Mouse (Mus musculus): ENCODE measurements around the gene AB124611. TPM values are rescaled to one million over a fixed set of nuclear protein-coding genes. Genes with fewer than 3 reads are reported as not detected.
"Not testable (repeated sequence)": the region's sequence is repeated elsewhere in the genome, so short reads cannot be mapped to it uniquely, and the experiment has no call there.

Gene AB124611
- polyA plus RNA-seq, 2 experiments: 2.1 to 5.7 TPM

DNA sequence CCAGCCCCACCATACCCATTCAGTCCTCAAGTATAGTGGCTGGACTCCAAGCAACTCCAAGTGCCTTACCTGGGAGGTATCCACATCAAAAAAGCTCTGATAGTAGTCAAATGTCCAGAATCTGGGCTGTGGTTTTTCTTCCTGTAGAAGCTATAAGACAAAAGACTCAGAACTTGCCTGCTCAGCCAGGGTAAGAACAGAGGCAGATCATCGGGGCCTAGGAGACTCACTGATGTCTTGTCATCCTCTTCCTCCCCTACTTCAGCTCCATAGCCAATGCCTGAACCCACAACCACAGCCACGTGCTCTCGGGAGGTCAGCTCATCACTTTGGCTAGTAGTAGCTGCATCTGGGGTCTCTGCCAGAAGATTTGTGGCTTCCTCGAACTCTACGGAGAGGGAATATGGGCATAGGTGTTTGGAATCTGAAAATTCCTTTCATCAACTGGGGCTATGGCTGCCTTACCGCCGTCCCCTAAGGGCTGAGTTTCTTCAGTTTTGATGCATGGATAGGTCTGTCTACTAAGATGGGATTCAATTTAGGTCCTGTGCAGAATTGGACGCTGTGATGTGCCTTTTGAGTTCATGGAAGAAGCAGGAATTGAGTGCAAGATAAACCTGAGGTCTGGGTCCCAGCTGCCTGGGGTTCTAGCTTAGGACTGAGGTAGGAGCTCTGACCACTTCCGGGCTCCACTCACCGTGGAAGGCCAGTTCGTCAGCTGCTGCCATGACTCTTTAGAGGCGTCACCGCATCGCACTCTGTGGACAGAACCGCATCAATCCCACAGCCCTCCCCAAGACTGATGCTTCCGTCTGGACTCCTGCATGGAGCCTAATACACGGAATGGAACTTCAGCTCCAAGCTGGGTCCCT is 66.1 kb downstream of the AB124611 start:
- 16% methylated on average over 17 of the region's 17 CpGs for WGBS (ENCODE audit: insufficient replicate concordance)
- DNase-seq (ENCODE audit: low read depth in 3 of 3, low spot score in 3 of 3): peak in 1 of 3 experiments; percentile 16

DNA sequence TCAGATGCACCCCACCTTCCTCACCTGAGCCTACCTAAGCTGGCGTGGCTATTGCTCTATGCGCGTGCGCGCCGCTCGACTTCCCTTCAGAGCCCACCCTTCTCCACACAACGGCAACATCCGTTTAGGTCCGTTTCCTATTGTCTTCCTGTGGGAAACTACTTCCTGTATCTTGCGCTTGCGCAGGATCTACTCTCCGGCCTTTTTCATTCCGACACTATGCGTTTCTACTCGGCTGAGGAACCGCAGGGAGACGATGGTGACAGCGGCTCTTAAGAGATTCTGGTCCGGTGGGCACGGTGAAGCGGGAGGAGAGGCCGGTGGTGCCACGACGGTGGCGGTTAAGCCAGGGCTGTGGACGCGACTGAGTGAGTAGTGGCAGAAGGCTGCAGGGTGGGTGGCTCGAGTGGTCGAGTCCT is 66.7 kb downstream of the AB124611 start, which contains the start of the genes Timm29 and Yipf2:
Gene Timm29 (plus strand): TSS at position 20 of the 419 bp plus-strand sequence.
Gene Yipf2 (minus strand): TSS at position 126 of the 419 bp plus-strand sequence.
- H3K4me1 ChIP-seq (replicated peaks; ENCODE audit: control insufficient read depth in 2 of 2, insufficient read depth in 2 of 2, low read length in 1 of 2): peaks cover 0 to 14% of the 10 kb centered on the region in 2 experiments; a peak in 3 of 4 replicates
- no peaks in the 10 kb centered on the region for H3K9me3 ChIP-seq (ENCODE audit: control insufficient read depth, low read length)
- no peaks in the 10 kb centered on the region for H3K27me3 ChIP-seq (ENCODE audit: control insufficient read depth, insufficient read depth, low read length)
- peak within 1 kb of the TSS; percentile 63 to 89 for H3K4me3 ChIP-seq (ENCODE audit: insufficient read depth in 1 of 2, low read depth in 2 of 2, low read length in 2 of 2)
- peaks cover 7% of the 10 kb centered on the region for H3K36me3 ChIP-seq (replicated peaks; ENCODE audit: control insufficient read depth, insufficient read depth, low read depth)
- DNase-seq (ENCODE audit: low read depth in 3 of 3, low spot score in 3 of 3) (peak; percentile 92 to 94 (median 93)), ATAC-seq (ENCODE audit: insufficient read depth) (peak; percentile 88)
- peak within 1 kb of the TSS; percentile 66 for H3K9ac ChIP-seq (replicated peaks)
- TF ChIP-seq CTCF (IDR thresholded peaks at IDR 0.05; ENCODE audit: low read depth) (no peak), EP300 (IDR thresholded peaks at IDR 0.05; ENCODE audit: low read depth) (no peak)
- peak within 1 kb of the TSS; percentile 80 for H3K4me2 ChIP-seq (ENCODE audit: low read depth)
- peak within 1 kb of the TSS; percentile 68 for H3K27ac ChIP-seq
- WGBS (ENCODE audit: insufficient replicate concordance): under 1% methylated on average over 30 of the region's 30 CpGs

More for the DNA sequence above, 66.1 kb downstream of the AB124611 start:
- peak; percentile 40 for ATAC-seq (ENCODE audit: insufficient read depth)
- H3K9ac ChIP-seq (replicated peaks): peak overlapping the region; percentile 66
- H3K4me3 ChIP-seq (ENCODE audit: insufficient read depth in 1 of 2, low read depth in 2 of 2, low read length in 2 of 2): peak overlapping the region; percentile 63 to 89
- peaks cover 13% of the 10 kb centered on the region for H3K36me3 ChIP-seq (replicated peaks; ENCODE audit: control insufficient read depth, insufficient read depth, low read depth)
- H3K27ac ChIP-seq: peak overlapping the region; percentile 68
- H3K4me2 ChIP-seq (ENCODE audit: low read depth): peak overlapping the region; percentile 80
- TF ChIP-seq EP300 (IDR thresholded peaks at IDR 0.05; ENCODE audit: low read depth): no peak
- TF ChIP-seq CTCF (IDR thresholded peaks at IDR 0.05; ENCODE audit: low read depth): no peak
- H3K4me1 ChIP-seq (replicated peaks; ENCODE audit: control insufficient read depth in 2 of 2, insufficient read depth in 2 of 2, low read length in 1 of 2): peaks cover 0 to 14% of the 10 kb centered on the region in 2 experiments; a peak in 3 of 4 replicates
- H3K27me3 ChIP-seq (ENCODE audit: control insufficient read depth, insufficient read depth, low read length): no peaks in the 10 kb centered on the region
- no peaks in the 10 kb centered on the region for H3K9me3 ChIP-seq (ENCODE audit: control insufficient read depth, low read length)

DNA sequence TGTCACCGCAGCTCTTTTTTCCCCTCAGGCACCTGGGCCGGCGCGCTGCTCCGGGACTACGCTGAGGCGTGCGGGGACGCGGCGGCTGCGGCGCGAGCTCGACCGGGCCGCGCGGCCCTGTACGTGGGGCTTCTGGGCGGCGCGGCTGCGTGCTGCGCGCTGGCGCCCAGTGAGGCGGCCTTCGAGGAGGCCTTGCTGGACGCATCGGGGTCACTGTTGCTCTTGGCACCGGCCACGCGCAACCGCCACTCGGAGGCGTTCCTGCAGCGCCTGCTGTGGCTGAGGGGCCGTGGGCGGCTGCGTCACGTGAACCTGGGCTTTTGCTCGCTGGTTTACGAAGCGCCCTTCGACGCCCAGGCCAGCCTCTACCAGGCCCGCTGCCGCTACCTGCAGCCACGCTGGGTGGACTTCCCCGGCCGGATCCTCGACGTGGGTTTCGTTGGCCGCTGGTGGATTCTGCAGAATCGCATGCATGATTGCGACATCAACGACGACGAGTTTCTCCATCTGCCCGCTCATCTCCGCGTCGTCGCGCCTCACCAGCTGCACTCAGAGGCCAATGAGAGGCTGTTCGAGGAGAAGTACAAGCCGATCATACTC is 67.2 kb downstream of the AB124611 start:
- Histone ChIP-seq H3K9ac (replicated peaks) (peak overlapping the region; percentile 66), H3K36me3 (replicated peaks; ENCODE audit: control insufficient read depth, insufficient read depth, low read depth) (peaks cover 7% of the 10 kb centered on the region), H3K4me3 (ENCODE audit: insufficient read depth in 1 of 2, low read depth in 2 of 2, low read length in 2 of 2) (peak overlapping the region; percentile 63 to 89), H3K4me1 (replicated peaks; ENCODE audit: control insufficient read depth in 2 of 2, insufficient read depth in 2 of 2, low read length in 1 of 2) (peaks cover 0 to 14% of the 10 kb centered on the region in 2 experiments; a peak in 3 of 4 replicates), H3K4me2 (ENCODE audit: low read depth) (peak overlapping the region; percentile 80), H3K9me3 (ENCODE audit: control insufficient read depth, low read length) (no peaks in the 10 kb centered on the region), H3K27me3 (ENCODE audit: control insufficient read depth, insufficient read depth, low read length) (no peaks in the 10 kb centered on the region), H3K27ac (peak overlapping the region; percentile 68)
- under 1% methylated on average over 69 of the region's 69 CpGs for WGBS (ENCODE audit: insufficient replicate concordance)
- peak in 1 of 3 experiments; percentile 23 for DNase-seq (ENCODE audit: low read depth in 3 of 3, low spot score in 3 of 3)
- 0 out of 2 replicates have a peak, but pooled peaks have one; percentile 7 for TF ChIP-seq CTCF (IDR thresholded peaks at IDR 0.05; ENCODE audit: low read depth)
- TF ChIP-seq EP300 (IDR thresholded peaks at IDR 0.05; ENCODE audit: low read depth): no peak
- peak; percentile 75 for ATAC-seq (ENCODE audit: insufficient read depth)

DNA sequence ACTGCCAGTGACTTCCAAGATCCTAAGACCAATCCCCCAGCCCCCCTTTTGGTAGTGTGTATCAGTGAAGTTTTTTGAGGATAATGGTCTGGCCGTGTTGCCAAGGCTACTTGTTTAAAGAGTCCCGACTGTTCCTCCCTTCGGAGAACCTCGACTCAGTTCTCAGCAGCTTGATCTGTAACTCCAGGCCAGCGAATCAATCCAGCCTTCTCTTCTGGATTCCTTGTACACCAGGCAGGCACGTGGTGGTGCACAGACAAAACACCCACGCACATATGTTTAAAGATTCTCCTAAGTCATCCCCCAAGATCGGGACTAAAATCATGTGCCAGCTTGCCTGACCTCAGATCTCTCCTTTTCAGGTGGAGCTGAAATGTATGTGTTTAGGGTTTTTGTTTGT is 68.4 kb downstream of the AB124611 start:
- Histone ChIP-seq H3K9ac (replicated peaks) (peak overlapping the region; percentile 3; the same call in 1 of the 2 replicates), H3K4me3 (ENCODE audit: insufficient read depth in 1 of 2, low read depth in 2 of 2, low read length in 2 of 2) (peak overlapping the region; percentile 63 to 89; a peak in 3 of 4 replicates), H3K4me2 (ENCODE audit: low read depth) (peak overlapping the region; percentile 80), H3K4me1 (replicated peaks; ENCODE audit: control insufficient read depth in 2 of 2, insufficient read depth in 2 of 2, low read length in 1 of 2) (peaks cover 0 to 14% of the 10 kb centered on the region in 2 experiments; a peak in 3 of 4 replicates)
- H3K36me3 ChIP-seq (replicated peaks; ENCODE audit: control insufficient read depth, insufficient read depth, low read depth); H3K9me3 ChIP-seq (ENCODE audit: control insufficient read depth, low read length); H3K27me3 ChIP-seq (ENCODE audit: control insufficient read depth, insufficient read depth, low read length); H3K27ac ChIP-seq; ATAC-seq (ENCODE audit: insufficient read depth); DNase-seq (ENCODE audit: low read depth in 3 of 3, low spot score in 3 of 3): not testable (repeated sequence)
- WGBS (ENCODE audit: insufficient replicate concordance): 79% methylated on average over 8 of the region's 8 CpGs
